Mouse (Mus musculus) lung, embryonic 15.5 days (tissue): ENCODE measurements at regions not wholly inside any gene's neighbourhood (a gene's known extent, or its start where the extent isn't known, plus 50 kb on each side); places are given as distances from the start of the nearest gene placed in this dataset.
"Not testable (repeated sequence)": the region's sequence is repeated elsewhere in the genome, so short reads cannot be mapped to it uniquely, and the experiment has no call there.

Experiments used
- ATAC-seq: fragments of 200-750 bp; cut with Nextera tagmentation; 2 replicates; pipeline ENCODE4 v1.8.0; 2017; ENCODE audit warnings: moderate number of reproducible peaks, borderline replicate concordance; ENCODE audit not compliant: low FRiP score, low TSS enrichment; ENCODE audit errors: extremely low read depth
- H3K27ac ChIP-seq: fragments of 300-500 bp; sonication (generic); 2 replicates; pipeline ENCODE4 v1.5.1; 2015; ENCODE audit warnings: moderate library complexity, mild to moderate bottlenecking, inconsistent platforms
- H3K27me3 ChIP-seq: fragments of 300-500 bp; sonication (generic); 2 replicates; pipeline ENCODE4 v1.6.1; 2015; ENCODE audit warnings: inconsistent platforms
- H3K36me3 ChIP-seq: fragments of 300-500 bp; sonication (generic); 2 replicates; pipeline ENCODE4 v1.6.1; 2015; ENCODE audit warnings: inconsistent platforms
- H3K4me1 ChIP-seq: fragments of 300-500 bp; sonication (generic); 2 replicates; pipeline ENCODE4 v1.6.1; 2015; ENCODE audit warnings: inconsistent platforms
- H3K4me2 ChIP-seq: fragments of 300-500 bp; sonication (generic); 2 replicates; pipeline ENCODE4 v1.6.1; 2015; ENCODE audit warnings: inconsistent platforms, mild to moderate bottlenecking, moderate library complexity
- H3K4me3 ChIP-seq: fragments of 300-500 bp; sonication (generic); 2 replicates; pipeline ENCODE4 v1.5.1; 2015; ENCODE audit warnings: mild to moderate bottlenecking, inconsistent platforms
- H3K9ac ChIP-seq: fragments of 300-500 bp; sonication (generic); 2 replicates; pipeline ENCODE4 v1.6.1; 2015; ENCODE audit warnings: inconsistent platforms
- H3K9me3 ChIP-seq: fragments of 300-500 bp; sonication (generic); 2 replicates; pipeline ENCODE4 v1.6.1; 2016; ENCODE audit warnings: inconsistent platforms
- WGBS: fragments of 180-500 bp; shearing (Covaris S2); methylation state at CpG from one replicate; pipeline ENCODE4 v1.1.7; 2015; 5-methylcytosine and 5-hydroxymethylcytosine counted together

- not testable (repeated sequence) for H3K9ac ChIP-seq, H3K9me3 ChIP-seq, H3K4me2 ChIP-seq, ATAC-seq, H3K27me3 ChIP-seq, H3K4me3 ChIP-seq, H3K27ac ChIP-seq, H3K36me3 ChIP-seq, H3K4me1 ChIP-seq
- WGBS = 63% methylated on average over 2 of the region's 3 CpGs
Observed at GRCm38 (mm10) chr2:116526203-116526602, 352.3 kb upstream of the Tmco5 start.

- H3K9me3 ChIP-seq = peaks cover 4% of the 10 kb centered on the region; the same call in 1 of the 2 replicates
- H3K4me3 ChIP-seq = no peak overlapping the region
- no peaks in the 10 kb centered on the region for H3K36me3 ChIP-seq
- no peak overlapping the region for H3K9ac ChIP-seq
- no peak overlapping the region for H3K27ac ChIP-seq
- ATAC-seq = no peak
- H3K4me2 ChIP-seq = no peak overlapping the region
- 88% methylated on average over 1 of the region's 1 CpGs for whole genome bisulfite sequencing
- H3K27me3 ChIP-seq = no peaks in the 10 kb centered on the region
- no peaks in the 10 kb centered on the region for H3K4me1 ChIP-seq
Observed at GRCm38 (mm10) chr2:116536453-116536852, 342.0 kb upstream of the Tmco5 start.

- Histone ChIP-seq H3K4me3 (no peak overlapping the region), H3K9ac (no peak overlapping the region)
Observed at GRCm38 (mm10) chr2:116559350-116559749, 319.1 kb upstream of the Tmco5 start.

GRCm38 (mm10) chr2:116583989-116584388 is 294.5 kb upstream of the Tmco5 start:
- WGBS = 13% methylated on average over 2 of the region's 2 CpGs
- Histone ChIP-seq H3K4me3 (no peak overlapping the region), H3K27me3 (no peaks in the 10 kb centered on the region), H3K9ac (no peak overlapping the region), H3K9me3 (no peaks in the 10 kb centered on the region), H3K4me1 (no peaks in the 10 kb centered on the region), H3K4me2 (no peak overlapping the region), H3K36me3 (no peaks in the 10 kb centered on the region), H3K27ac (no peak overlapping the region)
- ATAC-seq = no peak

More at GRCm38 (mm10) chr2:116559350-116559749, 319.1 kb upstream of the Tmco5 start:
- Histone ChIP-seq H3K36me3 (no peaks in the 10 kb centered on the region), H3K9me3 (no peaks in the 10 kb centered on the region), H3K27ac (no peak overlapping the region), H3K27me3 (no peaks in the 10 kb centered on the region), H3K4me2 (no peak overlapping the region), H3K4me1 (no peaks in the 10 kb centered on the region)
- no peak for ATAC-seq

- Histone ChIP-seq H3K9ac (no peak overlapping the region), H3K36me3 (no peaks in the 10 kb centered on the region), H3K27me3 (no peaks in the 10 kb centered on the region), H3K9me3 (no peaks in the 10 kb centered on the region), H3K4me3 (no peak overlapping the region), H3K4me2 (no peak overlapping the region), H3K27ac (no peak overlapping the region), H3K4me1 (no peaks in the 10 kb centered on the region)
- no peak for ATAC-seq
- 72% methylated on average over 11 of the region's 11 CpGs for WGBS
Observed at GRCm38 (mm10) chr2:116586203-116586959, 292.1 kb upstream of the Tmco5 start.

- no peaks in the 10 kb centered on the region for H3K4me1 ChIP-seq
- H3K4me2 ChIP-seq = no peak overlapping the region
- no peak overlapping the region for H3K27ac ChIP-seq
- no peak overlapping the region for H3K9ac ChIP-seq
- WGBS = 66% methylated on average over 5 of the region's 5 CpGs
- ATAC-seq = no peak
- no peaks in the 10 kb centered on the region for H3K27me3 ChIP-seq
- no peak overlapping the region for H3K4me3 ChIP-seq
- no peaks in the 10 kb centered on the region for H3K36me3 ChIP-seq
- no peaks in the 10 kb centered on the region for H3K9me3 ChIP-seq
Observed at GRCm38 (mm10) chr2:116605869-116606268, 272.6 kb upstream of the Tmco5 start.

- H3K27me3 ChIP-seq = no peaks in the 10 kb centered on the region
- WGBS = 66% methylated on average over 5 of the region's 5 CpGs
- ATAC-seq = no peak
Observed at GRCm38 (mm10) chr2:116639935-116640334, 238.6 kb upstream of the Tmco5 start.

GRCm38 (mm10) chr2:116652106-116652505 is 226.4 kb upstream of the Tmco5 start:
- no peak overlapping the region for H3K9ac ChIP-seq
- H3K27me3 ChIP-seq = no peaks in the 10 kb centered on the region
- no peaks in the 10 kb centered on the region for H3K36me3 ChIP-seq
- no peak overlapping the region for H3K4me3 ChIP-seq
- WGBS = 85% methylated on average over 6 of the region's 6 CpGs
- H3K4me2 ChIP-seq = no peak overlapping the region
- no peak overlapping the region for H3K27ac ChIP-seq
- no peaks in the 10 kb centered on the region for H3K4me1 ChIP-seq
- no peak for ATAC-seq
- no peaks in the 10 kb centered on the region for H3K9me3 ChIP-seq

More at GRCm38 (mm10) chr2:116639935-116640334, 238.6 kb upstream of the Tmco5 start:
- Histone ChIP-seq H3K4me2 (no peak overlapping the region), H3K27ac (no peak overlapping the region), H3K9me3 (no peaks in the 10 kb centered on the region), H3K9ac (no peak overlapping the region), H3K4me3 (no peak overlapping the region), H3K36me3 (no peaks in the 10 kb centered on the region), H3K4me1 (no peaks in the 10 kb centered on the region)

GRCm38 (mm10) chr2:116685756-116686155 is 192.7 kb upstream of the Tmco5 start:
- Histone ChIP-seq H3K27ac (no peak overlapping the region), H3K9me3 (no peaks in the 10 kb centered on the region), H3K36me3 (no peaks in the 10 kb centered on the region), H3K27me3 (no peaks in the 10 kb centered on the region), H3K4me2 (no peak overlapping the region), H3K4me3 (no peak overlapping the region), H3K9ac (no peak overlapping the region), H3K4me1 (no peaks in the 10 kb centered on the region)
- ATAC-seq = no peak
- WGBS = 25% methylated on average over 4 of the region's 4 CpGs

- Histone ChIP-seq H3K9me3 (no peaks in the 10 kb centered on the region), H3K27me3 (no peaks in the 10 kb centered on the region), H3K4me1 (no peaks in the 10 kb centered on the region), H3K36me3 (no peaks in the 10 kb centered on the region), H3K4me2 (no peak overlapping the region), H3K9ac (no peak overlapping the region), H3K4me3 (no peak overlapping the region), H3K27ac (no peak overlapping the region)
- 50% methylated on average over 5 of the region's 5 CpGs for WGBS
- no peak for ATAC-seq
Observed at GRCm38 (mm10) chr2:116697542-116697941, 180.9 kb upstream of the Tmco5 start.

GRCm38 (mm10) chr2:116704705-116705104 is 173.8 kb upstream of the Tmco5 start:
- ATAC-seq = no peak
- Histone ChIP-seq H3K9ac (no peak overlapping the region), H3K4me1 (no peaks in the 10 kb centered on the region)

GRCm38 (mm10) chr2:116709608-116710007 is 168.9 kb upstream of the Tmco5 start:
- Histone ChIP-seq H3K36me3 (no peaks in the 10 kb centered on the region), H3K27me3 (no peaks in the 10 kb centered on the region), H3K4me2 (no peak overlapping the region), H3K4me3 (no peak overlapping the region), H3K4me1 (no peaks in the 10 kb centered on the region), H3K9me3 (no peaks in the 10 kb centered on the region), H3K27ac (no peak overlapping the region), H3K9ac (no peak overlapping the region)
- WGBS = 54% methylated on average over 4 of the region's 4 CpGs
- no peak for ATAC-seq

More at GRCm38 (mm10) chr2:116704705-116705104, 173.8 kb upstream of the Tmco5 start:
- H3K27me3 ChIP-seq = no peaks in the 10 kb centered on the region
- no peak overlapping the region for H3K4me3 ChIP-seq
- H3K9me3 ChIP-seq = no peaks in the 10 kb centered on the region
- no peaks in the 10 kb centered on the region for H3K36me3 ChIP-seq
- no peak overlapping the region for H3K27ac ChIP-seq
- no peak overlapping the region for H3K4me2 ChIP-seq
